Mouse (Mus musculus): ENCODE data around the gene Pml. TPM values are rescaled to one million over a fixed set of nuclear protein-coding genes. Genes with fewer than 3 reads are reported as not detected.
"Not testable (repeated sequence)": the region's sequence is repeated elsewhere in the genome, so short reads cannot be mapped to it uniquely, and the experiment has no call there.

The Pml gene
- total RNA-seq, 1 experiment from 2014 or later: 35.1 TPM

DNA sequence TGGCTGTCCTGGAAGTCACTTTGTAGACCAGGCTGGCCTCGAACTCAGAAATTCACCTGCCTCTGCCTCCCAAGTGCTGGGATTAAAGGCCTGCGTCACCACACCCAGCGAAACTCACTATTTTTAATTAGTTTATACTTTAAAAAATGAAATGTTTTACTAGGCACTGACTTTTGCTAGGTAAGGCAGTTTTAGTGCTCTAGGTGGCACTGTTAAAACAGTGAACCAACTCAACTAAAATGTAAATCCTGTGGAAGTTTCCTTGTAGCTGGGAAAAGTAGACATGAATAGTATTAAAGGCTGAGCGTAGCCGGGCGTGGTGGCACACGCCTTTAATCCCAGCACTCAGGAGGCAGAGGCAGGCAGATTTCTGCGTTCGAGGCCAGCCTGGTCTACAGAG lies 22.0 kb upstream of the Pml start:
- not testable (repeated sequence) for DNase-seq

DNA sequence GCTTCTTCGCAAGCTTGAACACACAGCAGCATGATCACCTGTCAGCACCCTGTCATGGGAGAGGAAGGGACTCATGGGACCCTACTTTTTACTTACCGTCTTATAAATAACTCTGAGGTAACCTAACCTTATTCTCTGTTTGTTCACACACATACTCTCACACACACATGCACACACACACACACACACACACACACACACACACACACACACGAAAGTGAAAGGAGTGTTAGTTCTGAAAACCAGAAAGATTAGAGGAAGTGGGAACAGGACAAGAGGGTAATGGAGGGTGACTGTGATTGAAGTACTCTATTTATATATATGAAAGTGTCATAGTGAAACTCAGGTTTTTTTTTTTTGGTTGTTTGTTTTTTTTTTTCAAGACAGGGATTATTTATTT lies 21.5 kb upstream of the Pml start:
- no peak for DNase-seq

DNA sequence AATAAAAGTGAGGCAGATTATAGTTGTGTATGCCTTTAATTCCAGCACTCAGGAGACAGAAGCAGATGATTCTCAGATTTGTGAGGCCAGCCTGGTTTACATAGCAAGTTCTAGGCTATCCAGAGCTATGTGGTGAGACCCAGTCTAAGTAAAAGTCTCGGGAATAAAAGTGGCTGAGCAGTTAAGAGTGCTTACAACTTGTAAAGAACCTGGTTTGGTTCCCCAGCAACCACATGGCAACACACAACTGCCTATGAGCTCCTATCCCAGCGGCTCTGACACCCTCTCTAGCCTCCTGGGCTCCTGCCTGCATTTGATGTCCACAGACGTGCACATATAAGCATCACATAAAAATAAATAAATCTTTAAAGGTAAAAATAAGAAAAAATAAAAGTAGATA lies 20.5 kb upstream of the Pml start:
- DNase-seq: no peak

DNA sequence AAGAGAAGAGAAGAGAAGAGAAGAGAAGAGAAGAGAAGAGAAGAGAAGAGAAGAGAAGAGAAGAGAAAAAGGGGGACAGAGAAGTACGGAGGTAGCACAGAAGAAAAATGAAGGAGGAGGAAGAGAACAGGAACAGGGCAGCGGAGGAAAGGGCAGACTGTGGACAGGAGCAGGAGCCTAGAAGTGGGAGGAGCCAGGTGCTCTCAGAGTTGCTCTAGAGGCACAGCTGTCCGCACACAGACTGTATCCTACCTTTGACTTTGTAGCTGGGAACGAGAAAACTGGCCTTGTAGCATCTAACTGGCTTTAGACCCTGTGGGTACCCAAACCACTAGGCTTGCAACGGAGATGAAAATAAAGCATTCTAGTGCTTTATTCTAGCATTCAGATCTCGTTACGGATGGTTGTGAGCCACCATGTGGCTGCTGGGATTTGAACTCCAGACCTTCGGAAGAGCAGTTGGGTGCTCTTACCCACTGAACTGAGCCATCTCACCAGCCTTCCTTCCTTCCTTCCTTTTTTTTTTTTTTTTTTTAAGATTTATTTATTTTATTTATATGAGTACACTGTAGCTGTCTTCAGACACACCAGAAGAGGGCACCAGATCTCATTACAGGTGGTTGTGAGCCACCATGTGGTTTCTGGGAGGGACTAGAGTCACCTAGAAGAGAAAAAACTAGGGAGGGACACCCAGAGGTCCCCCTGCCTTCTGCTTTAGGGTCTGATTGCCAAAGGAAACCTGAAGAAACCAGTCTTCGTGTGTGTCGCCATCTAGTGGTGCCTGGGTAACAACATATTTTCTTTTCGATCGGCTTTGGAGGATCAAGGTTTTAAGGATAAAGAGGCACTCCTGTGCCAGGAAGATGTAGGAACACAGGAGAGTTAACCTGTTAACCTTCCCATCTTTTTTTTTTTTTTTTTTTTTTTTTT lies 19.1 kb upstream of the Pml start:
- peak; percentile 44 for DNase-seq

DNA sequence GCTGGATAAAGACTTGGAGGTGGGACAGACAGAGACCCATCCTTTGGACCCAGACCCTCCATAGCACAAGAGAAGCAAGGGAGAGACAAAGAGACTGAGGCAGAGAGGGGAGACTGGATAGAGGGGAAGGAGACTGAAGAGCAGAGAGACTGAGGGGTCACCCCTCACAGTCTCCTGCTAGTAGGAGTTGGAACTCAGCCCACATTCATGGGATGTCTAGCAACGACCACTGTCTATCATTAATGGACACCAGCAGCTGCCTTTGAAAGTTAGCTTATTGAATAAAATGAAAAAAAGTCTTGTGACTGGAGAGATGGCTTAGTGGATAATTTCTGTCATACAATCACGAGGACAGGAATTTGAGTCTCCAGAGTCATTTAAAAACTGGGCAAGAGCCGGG lies 17.5 kb upstream of the Pml start:
- no peak for DNase-seq

DNA sequence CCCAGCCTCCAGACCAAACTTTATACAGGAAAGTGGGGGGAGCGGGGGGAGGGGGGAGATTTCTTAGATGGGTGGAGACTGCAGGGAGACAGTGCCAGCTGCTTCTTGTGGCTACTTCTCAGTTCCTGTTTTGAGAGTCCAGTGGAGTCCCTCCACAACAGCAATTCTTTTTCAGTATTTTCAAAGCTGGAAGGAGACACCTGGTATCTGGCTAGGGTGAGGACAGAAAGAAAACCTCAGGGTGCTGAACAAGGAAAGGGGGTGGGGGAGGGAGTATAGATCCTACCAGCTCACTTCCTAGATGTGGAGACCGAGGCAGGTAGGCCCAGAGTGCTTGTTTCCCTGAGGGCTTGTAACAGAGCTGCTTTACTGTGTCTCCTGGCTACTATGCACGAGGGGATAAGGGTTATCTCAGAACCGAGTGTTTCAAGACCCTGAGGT lies 17.0 kb upstream of the Pml start:
- DNase-seq: no peak

DNA sequence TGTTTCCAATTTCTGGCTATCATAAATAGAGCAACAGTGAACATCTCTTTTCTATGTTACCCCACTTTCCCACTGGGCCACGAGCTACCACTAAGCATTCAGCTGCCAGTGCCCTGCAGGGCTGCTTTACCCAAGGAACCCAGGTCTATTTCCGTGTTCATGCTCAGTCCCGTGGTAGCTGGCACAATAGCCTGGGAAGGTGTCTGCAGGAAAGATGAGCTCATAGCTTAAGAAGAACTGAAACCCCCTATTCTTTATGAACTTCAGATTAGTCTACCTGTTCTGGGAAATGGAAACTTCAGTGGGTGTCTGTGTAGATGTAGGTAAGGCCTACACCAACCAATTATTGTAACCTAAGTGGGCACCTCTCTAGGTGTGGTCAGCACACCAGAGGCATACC lies 15.8 kb upstream of the Pml start:
- DNase-seq: no peak

DNA sequence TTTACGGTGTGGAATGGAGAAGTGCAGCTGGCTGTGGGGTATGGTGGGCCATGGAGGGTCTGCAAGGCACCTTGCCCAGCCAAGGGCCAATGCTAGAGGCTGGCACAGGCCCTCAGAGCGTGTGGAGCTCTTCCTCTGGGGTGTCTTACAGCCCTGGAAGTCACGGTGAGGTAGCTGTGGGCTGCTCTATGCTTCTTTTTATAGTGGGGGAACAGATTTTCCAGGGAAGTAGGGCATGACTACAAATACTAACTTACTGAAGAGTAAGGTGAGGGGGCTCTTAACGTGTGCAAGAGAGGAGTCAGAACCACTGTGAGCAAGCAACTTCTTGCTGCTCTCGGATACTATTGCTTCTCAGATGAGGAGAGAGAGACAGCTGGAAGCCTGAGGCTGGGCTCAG lies 12.9 kb upstream of the Pml start:
- DNase-seq: no peak

DNA sequence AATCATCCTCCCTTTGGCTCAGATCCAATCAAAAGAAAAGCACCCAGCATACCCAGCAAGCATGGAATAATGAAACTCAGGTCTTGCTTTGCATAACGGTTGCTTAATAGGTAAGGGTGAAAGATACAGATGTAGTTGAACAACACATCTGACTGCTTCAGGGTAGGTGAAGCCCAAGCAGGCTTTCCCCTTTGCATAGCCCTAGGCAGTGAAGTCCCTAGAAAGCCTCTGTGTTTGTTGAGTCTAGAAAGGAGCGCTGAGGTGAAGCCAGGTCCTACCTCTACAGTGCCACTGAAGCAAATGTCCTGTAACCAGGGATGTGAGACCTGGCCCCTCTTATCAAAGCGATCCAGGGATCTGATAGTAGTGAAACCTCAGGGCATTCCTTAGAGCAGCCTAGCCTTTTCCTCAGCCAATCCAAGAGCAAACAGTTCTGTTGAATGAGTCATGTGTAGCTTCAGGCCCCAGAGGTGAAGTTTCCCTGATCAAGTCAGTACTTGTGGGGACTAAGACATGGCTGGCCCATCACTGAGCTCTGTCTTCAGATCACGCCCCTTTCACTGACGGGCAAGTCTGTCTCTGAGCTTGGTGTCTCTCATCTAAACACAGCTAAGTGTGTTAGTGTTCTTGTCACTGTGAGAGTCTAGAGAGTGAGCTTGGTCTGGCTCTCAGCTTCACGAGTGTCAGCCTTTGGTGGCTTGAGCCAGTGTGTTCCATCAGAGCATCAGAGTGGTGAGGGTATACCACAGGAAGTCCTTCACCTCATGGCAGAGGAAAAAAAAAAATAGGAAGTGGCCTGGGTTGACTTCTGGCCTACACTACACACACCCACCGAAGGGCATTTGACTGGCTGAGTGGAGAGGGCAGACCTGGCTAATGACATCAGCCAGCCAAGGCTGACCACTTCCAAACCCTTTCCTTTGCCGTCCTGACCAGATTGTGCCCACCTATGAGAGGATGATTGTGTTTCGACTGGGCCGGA lies 6.4 kb upstream of the Pml start:
- no peak for DNase-seq

DNA sequence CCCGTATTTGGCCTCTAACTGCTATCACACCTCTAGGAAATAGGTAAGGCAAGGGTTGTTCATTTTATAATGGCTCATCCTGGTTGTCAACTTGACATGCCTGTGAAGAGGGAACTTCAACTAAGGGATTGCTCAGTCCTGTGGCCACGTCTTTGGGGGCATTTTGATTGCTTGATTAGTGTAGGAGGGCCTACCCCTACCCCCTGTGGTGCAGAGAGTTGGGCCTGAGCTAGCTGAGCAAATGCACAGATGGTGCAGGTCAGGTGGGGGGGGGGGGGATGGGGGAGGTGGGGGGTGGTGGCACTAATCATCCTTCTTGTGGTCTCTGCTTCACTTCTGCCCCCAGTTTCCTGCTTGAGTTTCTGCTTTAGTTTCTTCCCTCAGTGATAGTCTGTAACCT lies 5.5 kb upstream of the Pml start:
- no peak for DNase-seq

DNA sequence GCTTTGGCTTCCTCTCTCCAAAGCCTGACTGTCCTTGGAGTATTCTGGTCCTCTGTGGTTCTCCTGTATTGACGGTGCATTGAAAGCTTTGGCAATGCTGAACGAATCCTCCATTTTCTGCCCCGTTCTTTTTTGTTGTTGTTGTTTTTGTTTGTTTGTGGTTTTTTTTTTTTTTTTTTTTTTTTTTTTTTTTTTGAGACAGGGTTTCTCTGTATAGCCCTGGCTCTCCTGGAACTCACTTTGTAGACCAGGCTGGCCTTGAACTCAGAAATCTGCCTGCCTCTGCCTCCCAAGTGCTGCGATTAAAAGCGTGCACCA lies 4.2 kb upstream of the Pml start:
- not testable (repeated sequence) for DNase-seq

DNA sequence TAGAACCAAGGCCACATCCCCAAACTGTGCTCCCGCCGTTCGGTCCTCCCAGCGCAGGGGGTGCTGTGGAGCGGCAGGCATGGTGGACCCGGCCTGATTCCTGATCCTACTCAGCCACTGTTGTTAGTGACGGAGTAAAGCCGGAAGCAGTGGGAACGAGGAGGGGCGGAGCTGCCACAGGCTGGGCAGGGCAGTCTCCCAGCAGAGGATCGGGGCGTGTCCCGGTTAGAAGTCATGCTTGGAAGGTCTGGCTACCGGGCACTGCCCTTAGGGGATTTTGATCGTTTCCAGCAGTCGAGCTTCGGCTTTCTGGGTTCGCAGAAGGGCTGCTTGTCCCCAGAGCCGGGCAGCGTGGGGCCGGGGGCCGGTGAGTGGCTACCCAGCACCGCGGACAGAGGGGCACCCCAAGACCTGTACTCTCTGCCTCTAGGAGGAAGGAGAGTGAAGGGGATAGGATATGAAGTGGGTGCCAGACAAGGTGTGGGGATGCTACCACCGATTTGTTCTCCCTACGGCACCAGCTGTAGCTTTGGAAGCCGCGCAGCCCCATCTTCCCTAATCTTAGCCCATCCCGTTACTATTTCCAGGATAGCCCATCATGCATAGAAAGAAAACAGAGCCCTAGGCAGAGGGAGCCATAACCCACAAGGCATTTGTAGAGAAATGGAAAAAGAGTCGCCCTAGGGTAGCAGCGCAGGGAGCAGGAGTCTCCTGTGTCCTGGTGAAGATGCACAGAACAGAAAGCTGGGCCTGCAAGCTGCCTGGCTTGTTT lies 3.6 kb upstream of the Pml start, which contains the start of gene Stoml1:
Stoml1 (plus strand) TSS at position 132 of the 772 bp plus-strand sequence.
- DNase-seq: peak; percentile 93

DNA sequence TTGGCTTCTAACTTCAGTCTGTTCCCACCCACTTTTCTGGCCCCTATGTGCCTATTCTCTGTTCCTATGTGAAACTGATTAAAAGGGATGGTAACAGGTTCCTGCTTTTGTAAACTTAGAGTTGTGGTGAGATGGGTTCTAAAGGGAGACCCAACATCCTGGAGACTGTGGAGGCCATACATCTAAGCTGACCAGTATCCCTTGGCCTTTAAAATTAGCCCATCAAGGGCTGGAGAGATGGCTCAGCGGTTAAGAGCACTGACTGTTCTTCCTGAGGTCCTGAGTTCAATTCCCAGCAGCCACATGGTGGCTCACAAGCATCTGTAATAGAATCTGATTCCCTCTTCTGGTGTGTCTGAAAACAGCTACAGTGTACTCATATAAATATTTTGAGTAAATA lies 1.1 kb upstream of the Pml start:
- DNase-seq: not testable (repeated sequence)

DNA sequence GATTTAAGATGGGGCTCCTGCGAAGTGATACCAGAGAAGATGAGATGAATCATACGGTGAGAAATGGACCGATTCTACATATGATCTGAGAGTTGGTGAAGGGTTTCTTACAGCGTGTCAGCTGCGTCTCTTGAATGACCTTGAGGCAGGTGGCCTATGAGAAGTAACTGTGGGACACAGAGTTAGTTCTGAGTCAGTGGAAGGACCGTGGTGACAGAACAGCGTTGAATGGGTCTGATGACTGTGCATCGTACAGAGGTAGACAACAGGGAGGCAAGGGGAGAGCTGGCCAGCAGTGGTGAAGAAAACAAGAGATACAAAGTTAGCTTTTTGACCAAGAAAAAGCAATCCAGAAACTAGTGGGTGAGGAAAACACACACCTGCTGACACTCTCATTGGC lies 736 bp upstream of the Pml start:
- DNase-seq: no peak

DNA sequence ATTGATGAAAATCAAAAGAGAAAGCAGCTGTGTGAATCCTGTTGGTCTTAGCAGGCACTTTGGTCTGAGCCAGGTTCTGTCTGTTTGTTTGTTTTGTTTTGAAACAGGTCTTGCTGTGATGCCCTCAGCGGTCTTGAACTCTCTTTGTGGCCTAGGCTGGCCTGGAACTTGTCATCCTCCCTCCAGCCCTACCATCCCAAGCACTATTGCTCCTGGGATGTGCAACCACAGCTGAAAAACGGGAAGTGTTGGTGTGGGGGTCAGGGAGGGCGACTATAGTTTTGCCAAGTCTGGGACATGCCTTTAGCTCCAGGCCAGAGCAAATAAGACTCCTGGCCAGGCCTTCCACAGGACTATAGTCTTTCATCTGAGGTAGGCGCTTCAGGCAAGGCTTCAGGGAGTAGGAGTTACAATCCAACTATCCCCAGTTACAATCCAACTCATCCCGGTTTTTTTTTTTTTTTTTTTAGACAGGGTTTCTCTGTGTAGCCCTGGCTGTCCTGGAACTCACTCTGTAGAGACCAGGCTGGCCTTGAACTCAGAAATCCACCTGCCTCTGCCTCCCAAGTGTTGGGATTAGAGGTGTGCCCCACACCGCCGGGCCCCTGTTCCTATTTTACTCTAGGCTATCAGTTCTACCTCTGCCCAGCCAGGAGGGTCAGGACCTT lies 706 bp downstream of the Pml start:
- no peak for DNase-seq

DNA sequence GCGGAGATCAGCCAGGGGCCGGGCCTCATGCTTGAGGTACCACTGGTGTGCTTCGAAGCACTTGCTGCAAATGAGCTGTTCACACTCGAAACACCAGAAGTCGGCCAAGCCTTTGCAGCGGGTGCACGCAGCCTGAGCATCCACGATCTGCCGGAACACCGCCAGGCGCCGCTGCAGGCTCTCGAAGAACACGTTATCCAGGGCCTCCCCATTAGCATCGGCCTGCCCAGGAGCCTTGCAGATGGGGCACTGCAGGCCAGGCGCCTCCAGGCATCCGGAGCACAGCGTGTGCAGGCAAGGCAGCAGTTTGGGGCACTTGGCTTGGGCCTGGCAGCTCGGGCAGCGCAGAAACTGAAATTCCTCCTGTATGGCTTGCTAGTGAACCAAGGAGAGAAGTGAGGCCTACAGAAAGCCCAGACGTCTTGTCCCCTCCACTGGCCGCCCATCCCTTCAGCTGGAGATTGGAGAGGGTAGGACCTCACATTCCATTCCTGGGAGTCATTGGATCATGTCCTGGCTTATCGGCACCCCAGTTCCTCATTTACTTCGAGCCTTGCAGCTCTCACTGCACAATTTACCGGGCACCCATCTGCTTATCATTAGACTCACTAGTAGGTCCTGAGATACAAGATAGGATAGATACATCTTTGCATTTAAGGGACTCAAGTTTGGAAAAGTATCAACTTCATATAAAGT lies 2.4 kb downstream of the Pml start:
- DNase-seq: peak; percentile 85

DNA sequence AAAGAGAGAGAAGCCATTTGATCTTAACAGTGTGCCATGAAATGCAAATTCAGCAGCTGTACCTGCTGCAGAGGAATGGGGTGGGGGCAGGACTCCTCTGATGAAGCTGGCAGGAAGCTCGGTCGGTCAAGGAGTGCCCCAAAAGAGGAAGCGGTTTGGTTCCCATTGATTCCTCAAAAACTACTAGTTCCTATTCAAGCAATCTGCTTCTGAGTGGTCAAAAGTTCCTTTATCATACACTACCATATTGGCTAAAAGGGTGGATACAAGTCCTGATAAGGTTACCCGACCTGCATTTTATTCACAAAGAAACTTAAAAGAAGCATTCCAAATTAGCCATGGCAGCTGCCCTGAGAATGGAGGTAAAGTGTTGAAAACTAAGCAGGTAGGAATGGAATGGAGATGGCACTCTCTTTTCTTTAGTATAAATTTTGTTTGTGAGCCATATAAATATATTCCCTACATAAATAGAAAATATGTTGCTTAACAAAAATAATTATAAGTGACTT lies 3.4 kb downstream of the Pml start:
- no peak for DNase-seq

DNA sequence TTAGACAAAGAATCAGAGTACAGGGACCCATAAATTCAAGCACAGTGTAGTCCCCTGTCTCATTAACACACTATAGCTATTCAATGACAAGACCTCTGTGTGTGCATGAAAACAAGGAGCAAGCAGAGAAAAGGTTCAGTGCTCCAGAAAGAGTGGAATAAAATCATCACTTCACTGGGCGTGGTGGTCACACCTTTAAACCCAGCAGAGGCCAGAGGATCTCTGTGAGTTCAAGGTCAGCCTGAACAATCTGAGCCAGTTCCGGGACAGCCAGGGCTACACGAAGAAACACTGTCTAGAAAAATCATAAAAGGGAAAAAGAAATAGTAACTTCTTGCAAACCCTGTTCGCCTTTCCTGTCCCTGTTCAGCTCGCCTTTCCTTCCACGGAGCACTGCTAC lies 5.9 kb downstream of the Pml start:
- DNase-seq: no peak

DNA sequence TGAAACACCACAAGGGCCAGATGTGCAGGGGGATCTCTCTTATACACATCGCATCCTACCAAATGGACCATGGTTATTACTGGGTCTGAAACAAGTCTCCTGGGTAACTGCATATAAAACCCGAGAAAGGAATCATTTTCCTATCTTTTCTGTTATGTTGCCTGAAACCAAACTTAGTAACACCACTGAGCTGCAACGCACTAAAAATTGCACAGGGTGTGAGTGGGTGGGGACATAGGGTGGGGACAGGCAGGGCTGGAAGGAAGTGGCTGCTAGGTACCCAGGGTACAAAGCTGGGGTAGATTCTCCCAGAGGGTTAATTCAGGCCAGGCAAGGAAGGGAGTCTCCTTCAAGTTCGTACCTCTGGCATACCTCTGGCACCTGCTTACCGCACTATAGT lies 6.9 kb downstream of the Pml start:
- DNase-seq: no peak

DNA sequence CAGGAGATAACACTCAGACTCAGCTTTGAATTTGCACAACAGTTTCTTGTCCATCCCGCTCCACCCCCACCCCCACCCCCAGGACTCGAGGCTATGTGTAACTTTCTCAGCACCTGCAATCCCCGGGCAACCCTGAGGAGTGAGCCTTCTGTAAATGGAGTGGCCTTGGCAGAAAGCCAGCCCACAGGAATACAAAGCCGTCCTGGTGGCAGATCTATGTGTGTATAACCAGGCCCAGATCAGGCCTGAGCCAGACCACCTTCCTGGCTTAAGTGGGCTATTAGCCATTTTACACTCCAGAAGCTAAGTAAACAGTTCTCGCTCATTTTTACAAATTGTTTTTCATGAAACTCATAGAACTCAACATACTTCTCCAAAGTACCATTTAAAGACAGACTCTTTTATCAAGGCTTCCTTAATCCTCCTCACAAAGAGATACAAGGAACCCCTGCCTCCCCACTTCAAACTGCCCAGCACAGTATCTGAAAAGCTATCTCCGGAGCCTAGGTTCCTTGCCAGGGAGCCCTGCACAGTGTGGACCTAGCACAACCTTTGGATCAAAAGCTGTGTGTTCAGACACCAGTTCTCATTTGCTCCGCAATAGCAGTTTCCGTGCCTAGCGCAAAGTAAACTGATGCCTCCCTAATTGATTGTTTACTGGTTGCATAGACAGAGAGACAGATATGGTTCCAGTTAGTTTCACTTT lies 7.7 kb downstream of the Pml start:
- peak; percentile 60 for DNase-seq

Measured in adrenal gland, postnatal 25 days (tissue).